Mouse (Mus musculus) heart, adult 2 months (tissue): ENCODE results near the gene Cdadc1. TPM values are rescaled to one million over a fixed set of nuclear protein-coding genes. Genes with fewer than 3 reads are reported as not detected.

ENCODE experiments used
- DNase-seq, 2 experiments: peaks; one replicate each; pipeline ENCODE4 v3.0.0; 2021
- H3K27ac ChIP-seq: fragments of 200-600 bp; 2 replicates; pipeline ENCODE4 v1.8.1; 2022
- H3K27me3 ChIP-seq: fragments of 200-500 bp; 2 replicates; pipeline ENCODE4 v1.6.1; 2012; ENCODE audit warnings: mild to moderate bottlenecking, low read length, inconsistent platforms, mixed read lengths; ENCODE audit not compliant: control insufficient read depth, insufficient read depth
- H3K36me3 ChIP-seq: fragments of 200-500 bp; 2 replicates; pipeline ENCODE4 v1.6.1; 2012; ENCODE audit warnings: low read length, inconsistent platforms; ENCODE audit not compliant: control insufficient read depth, insufficient read depth
- H3K4me1 ChIP-seq: fragments of 200-500 bp; 2 replicates; pipeline ENCODE4 v1.6.1; 2011; ENCODE audit warnings: low read length; ENCODE audit not compliant: control insufficient read depth, insufficient read depth
- H3K4me3 ChIP-seq: fragments of 200-600 bp; 2 replicates; pipeline ENCODE4 v1.8.1; 2022
- H3K79me2 ChIP-seq: fragments of 200-500 bp; replicated peaks from 2 replicates; pipeline ENCODE4 v1.6.1; 2012; ENCODE audit warnings: mild to moderate bottlenecking, inconsistent platforms, low read length, moderate library complexity, mixed read lengths; ENCODE audit not compliant: control insufficient read depth, insufficient read depth
- H3K9ac ChIP-seq: fragments of 200-500 bp; 2 replicates; pipeline ENCODE4 v1.6.1; 2012; ENCODE audit warnings: low read depth, mild to moderate bottlenecking, control low read depth, inconsistent platforms, low read length, mixed read lengths
- CTCF ChIP-seq: fragments of 200-600 bp; IDR thresholded peaks from 2 replicates; pipeline ENCODE4 v1.8.1; 2022; ENCODE audit warnings: antibody characterized with exemption, mild to moderate bottlenecking, moderate library complexity
- EP300 ChIP-seq: fragments of 200-500 bp; IDR thresholded peaks from 2 replicates; pipeline ENCODE4 v1.6.1; 2011; ENCODE audit warnings: low read depth, low read length, control low read depth; ENCODE audit not compliant: insufficient read depth
- POLR2A ChIP-seq: fragments of 200-500 bp; IDR thresholded peaks from 2 replicates; pipeline ENCODE4 v1.6.1; 2011; ENCODE audit warnings: mild to moderate bottlenecking, low read depth, low read length, control low read depth; ENCODE audit not compliant: insufficient read depth
- WGBS: fragments of 180-500 bp; shearing (Covaris S2); methylation state at CpG from one replicate; pipeline ENCODE4 v1.1.7; 2018; 5-methylcytosine and 5-hydroxymethylcytosine counted together
- intact Hi-C: fragments of 180-260 bp; cut with DNase I; formaldehyde crosslinking; loops from one replicate; pipeline ENCODE4 v1.15.1; 2025
- polyA plus RNA-seq: library from polyadenylated mRNA; depleted of rRNA; stranded (reverse); fragments of >200 nt; gene quantifications from 2 replicates; pipeline ENCODE4 v1.2.3, GENCODE M21; 2012
- total RNA-seq, 2 experiments: library from RNA; stranded (reverse); gene quantifications; 2 replicates each; pipeline ENCODE4 v1.2.3; 2021

The Cdadc1 gene
- total and polyA plus RNA-seq, 3 experiments: 8.0 to 50.4 (median 43.9) TPM

GRCm38 (mm10) chr14:59546162-59546880, 51.4 kb downstream of the Cdadc1 start:
- H3K4me1 ChIP-seq: peaks cover 9% of the 10 kb centered on the region
- no peak overlapping the region for H3K4me3 ChIP-seq
- TF ChIP-seq CTCF (no peak), EP300 (no peak), POLR2A (no peak)
- WGBS: 91% methylated on average over 7 of the region's 7 CpGs
- no peak overlapping the region for H3K9ac ChIP-seq
- H3K27me3 ChIP-seq: no peaks in the 10 kb centered on the region
- H3K79me2 ChIP-seq: no peaks in the 10 kb centered on the region
- H3K36me3 ChIP-seq: peaks cover 1% of the 10 kb centered on the region
- H3K27ac ChIP-seq: no peak overlapping the region
- no peak for DNase-seq
- intact Hi-C loops: no loop called here

GRCm38 (mm10) chr14:59543956-59544355, 53.8 kb downstream of the Cdadc1 start:
- WGBS: 63% methylated on average over 5 of the region's 5 CpGs
- peak; percentile 27 to 32 for DNase-seq
- peaks cover 11% of the 10 kb centered on the region for H3K36me3 ChIP-seq

GRCm38 (mm10) chr14:59543158-59543826, 54.5 kb downstream of the Cdadc1 start:
- peaks cover 5% of the 10 kb centered on the region for H3K4me1 ChIP-seq
- TF ChIP-seq CTCF: no peak
- TF ChIP-seq EP300: no peak
- TF ChIP-seq POLR2A: no peak
- peak in 1 of 2 experiments; percentile 0 for DNase-seq
- no peak overlapping the region for H3K9ac ChIP-seq
- H3K79me2 ChIP-seq: no peaks in the 10 kb centered on the region
- H3K36me3 ChIP-seq: peaks cover 11% of the 10 kb centered on the region
- H3K27me3 ChIP-seq: no peaks in the 10 kb centered on the region
- H3K27ac ChIP-seq: no peak overlapping the region
- H3K4me3 ChIP-seq: no peak overlapping the region
- intact Hi-C loops: no loop called here
- WGBS: 85% methylated on average over 3 of the region's 3 CpGs

More at GRCm38 (mm10) chr14:59543956-59544355, 53.8 kb downstream of the Cdadc1 start:
- Histone ChIP-seq H3K9ac (no peak overlapping the region), H3K4me3 (no peak overlapping the region), H3K79me2 (no peaks in the 10 kb centered on the region), H3K27me3 (no peaks in the 10 kb centered on the region), H3K4me1 (peaks cover 7% of the 10 kb centered on the region), H3K27ac (no peak overlapping the region)
- TF ChIP-seq CTCF: no peak
- TF ChIP-seq EP300: no peak
- no peak for TF ChIP-seq POLR2A
- intact Hi-C loops: no loop called here

GRCm38 (mm10) chr14:59540761-59541160, 57.0 kb downstream of the Cdadc1 start:
- no peak overlapping the region for H3K4me3 ChIP-seq
- no peak overlapping the region for H3K9ac ChIP-seq
- H3K27ac ChIP-seq: no peak overlapping the region
- peaks cover 5% of the 10 kb centered on the region for H3K4me1 ChIP-seq
- H3K79me2 ChIP-seq: no peaks in the 10 kb centered on the region
- peaks cover 11% of the 10 kb centered on the region for H3K36me3 ChIP-seq
- 60% methylated on average over 6 of the region's 6 CpGs for WGBS
- no peak for TF ChIP-seq POLR2A
- no peak for TF ChIP-seq CTCF
- no peak for TF ChIP-seq EP300
- intact Hi-C loops: no loop called here
- H3K27me3 ChIP-seq: no peaks in the 10 kb centered on the region
- no peak for DNase-seq

- H3K27ac ChIP-seq: no peak overlapping the region
- intact Hi-C loops: no loop called here
- no peaks in the 10 kb centered on the region for H3K27me3 ChIP-seq
- no peak overlapping the region for H3K4me3 ChIP-seq
- DNase-seq: no peak
- H3K4me1 ChIP-seq: peaks cover 5% of the 10 kb centered on the region
- 96% methylated on average over 2 of the region's 2 CpGs for WGBS
- no peaks in the 10 kb centered on the region for H3K79me2 ChIP-seq
- peaks cover 11% of the 10 kb centered on the region for H3K36me3 ChIP-seq
- TF ChIP-seq EP300 (no peak), CTCF (no peak), POLR2A (no peak)
- no peak overlapping the region for H3K9ac ChIP-seq
Measured at GRCm38 (mm10) chr14:59540230-59540629, 57.5 kb downstream of the Cdadc1 start.
